Mouse (Mus musculus): ENCODE measurements around the gene Fbxl7. TPM values are rescaled to one million over a fixed set of nuclear protein-coding genes. Genes with fewer than 3 reads are reported as not detected.

The Fbxl7 gene
- total RNA-seq, 2 experiments from 2014 or later, result 1.8 to 2.5 TPM

DNA sequence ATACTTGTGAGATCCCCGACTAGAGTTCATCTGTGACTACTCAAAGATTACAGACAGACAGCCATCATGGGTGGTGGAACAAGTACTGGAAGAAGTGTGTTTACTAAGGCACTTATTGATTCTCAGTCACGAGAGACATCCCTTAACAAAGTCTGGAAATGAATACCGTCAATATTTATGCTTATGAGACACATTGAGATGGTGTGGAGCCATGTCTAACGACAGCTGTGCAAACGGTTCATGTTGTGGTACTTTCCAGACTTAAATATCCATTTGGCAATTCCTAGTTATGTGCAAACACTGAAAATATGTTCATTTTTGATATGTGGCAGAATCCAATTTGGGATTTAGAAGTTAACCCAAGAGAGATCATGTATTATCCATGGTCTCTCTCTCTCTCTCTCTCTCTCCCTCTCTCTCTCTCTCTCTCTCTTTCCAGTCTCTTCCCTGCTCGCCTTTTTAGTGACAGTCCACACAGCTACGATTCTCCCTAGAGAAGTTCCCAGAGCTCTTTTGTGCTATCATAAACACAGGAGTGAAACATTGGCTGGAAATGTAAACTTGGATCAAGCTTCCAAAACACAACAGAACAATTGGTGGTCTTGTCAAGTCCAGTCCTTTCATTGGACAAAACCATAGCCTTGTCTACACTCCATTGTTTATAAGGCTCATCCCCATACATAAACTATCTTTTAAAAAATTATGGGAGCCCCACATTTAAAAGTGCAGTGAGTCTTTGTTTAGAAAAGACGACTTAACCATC lies 315.3 kb downstream of the Fbxl7 start:
- DNase-seq (ENCODE audit: low spot score in 2 of 2), result no peak
- intact Hi-C loops (cut with DNase I), result no loop called here

DNA sequence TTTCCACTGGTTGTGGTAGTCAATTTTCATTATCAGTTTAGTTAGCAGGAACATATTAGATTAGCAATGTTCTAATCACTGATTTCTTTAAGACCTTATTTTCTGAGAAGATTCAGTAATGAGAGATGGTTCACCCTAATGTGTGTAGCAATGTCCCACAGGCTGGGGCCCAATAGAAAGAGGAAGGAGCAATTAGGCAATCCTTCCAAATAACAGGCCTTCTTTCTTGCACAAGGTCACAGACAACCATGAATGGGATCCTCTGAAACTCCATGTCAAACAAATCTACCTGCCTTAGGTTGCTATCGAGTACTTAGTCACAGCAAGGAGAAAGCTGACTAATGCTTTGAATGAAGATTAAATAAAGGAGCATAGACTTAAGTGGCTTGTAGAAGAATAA lies 316.9 kb downstream of the Fbxl7 start:
- intact Hi-C loops (cut with DNase I), result no loop called here
- DNase-seq (ENCODE audit: low spot score in 2 of 2), result no peak

DNA sequence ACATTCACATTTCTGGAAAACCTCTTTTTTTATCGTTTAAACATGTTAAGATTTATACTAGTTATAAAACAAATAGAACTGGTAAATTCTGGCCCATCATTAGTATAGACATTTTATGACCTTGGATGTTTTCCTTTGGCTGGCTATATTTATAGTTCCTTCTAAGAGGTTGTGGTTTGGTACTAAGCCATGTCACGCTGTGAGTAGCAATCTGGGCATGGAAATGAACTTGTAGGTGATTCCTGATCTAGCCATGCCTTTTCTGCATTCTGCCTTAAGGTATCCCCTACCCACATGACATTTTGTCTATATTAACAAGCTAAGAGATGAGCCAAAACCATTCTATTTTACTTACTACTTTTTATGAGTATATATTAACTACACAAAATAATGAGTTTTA lies 329.3 kb downstream of the Fbxl7 start:
- no peak for DNase-seq (ENCODE audit: low spot score in 2 of 2)
- intact Hi-C loops (cut with DNase I), result no loop called here

DNA sequence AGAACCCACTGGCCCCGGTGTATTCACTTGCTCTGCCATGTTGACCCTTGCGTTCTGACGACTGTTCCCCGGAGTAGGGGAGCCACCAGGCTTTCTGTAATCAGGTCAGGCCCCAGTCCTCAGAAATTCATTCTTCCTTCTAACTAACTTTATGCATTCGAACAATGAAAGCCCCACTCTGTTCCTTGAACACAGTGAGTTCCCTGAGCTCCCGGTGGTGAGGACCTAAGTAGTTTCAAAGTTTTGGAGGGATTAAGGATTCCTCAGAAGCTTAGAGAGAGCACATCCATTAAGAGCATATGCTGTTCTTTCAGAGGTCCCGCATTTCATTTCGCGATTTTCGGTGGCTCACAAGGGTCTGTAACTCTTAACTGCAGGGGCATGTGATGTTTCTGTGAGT lies 341.8 kb downstream of the Fbxl7 start:
- no peak for DNase-seq (ENCODE audit: low spot score in 2 of 2)
- intact Hi-C loops (cut with DNase I), result no loop called here

GRCm38 (mm10) chr15:26533997-26534700 lies 361.2 kb downstream of the Fbxl7 start:
- intact Hi-C loops (cut with DNase I), result no loop called here
- DNase-seq (ENCODE audit: low spot score in 2 of 2), result no peak

DNA sequence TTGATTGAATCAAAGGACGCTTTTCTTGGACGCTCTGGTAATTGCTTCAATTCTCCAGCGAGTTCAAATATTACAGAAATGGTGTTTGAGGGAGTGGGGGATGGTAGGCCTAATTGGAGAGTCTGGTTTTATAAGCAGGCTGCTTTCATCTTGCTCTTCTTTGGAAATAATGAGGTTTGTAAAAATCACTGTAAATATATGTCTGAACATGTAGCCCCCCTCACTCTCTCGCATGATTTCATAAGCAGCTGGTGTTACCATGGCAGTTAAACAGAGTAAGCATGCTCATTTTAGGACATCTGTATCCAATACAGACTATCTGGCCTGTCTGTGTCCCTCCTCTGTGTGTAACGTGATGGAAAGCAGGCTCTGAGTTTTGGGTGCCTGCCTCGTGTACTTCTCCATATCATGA lies 376.2 kb downstream of the Fbxl7 start:
- intact Hi-C loops (cut with DNase I), result no loop called here
- no peak for DNase-seq (ENCODE audit: low spot score in 2 of 2)

DNA sequence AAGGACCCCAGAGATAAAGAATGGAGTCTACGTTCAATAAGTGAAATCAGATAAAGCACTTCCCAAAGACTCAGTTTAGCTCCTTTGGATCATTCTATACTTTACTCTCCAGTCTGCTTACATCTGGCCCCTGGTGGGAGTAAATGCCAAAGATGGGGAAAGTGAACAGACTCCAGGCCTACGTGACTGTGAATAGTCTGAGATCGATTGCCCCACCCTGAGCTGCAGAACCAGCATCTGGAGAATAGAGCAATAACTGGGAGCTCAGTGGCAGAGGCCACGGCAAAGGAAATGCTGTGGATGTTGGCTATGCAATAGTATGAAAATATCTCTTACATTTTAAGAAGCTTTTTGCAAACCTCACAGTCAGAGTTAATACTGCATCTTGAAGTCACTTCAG lies 394.4 kb downstream of the Fbxl7 start:
- intact Hi-C loops (cut with DNase I), result no loop called here
- DNase-seq (ENCODE audit: low spot score in 2 of 2), result no peak

Measured in left cerebral cortex, postnatal 36 days (tissue).